Mouse (Mus musculus) embryonic facial prominence, embryonic 10.5 days (tissue): ENCODE measurements around the gene Cd40. TPM values are rescaled to one million over a fixed set of nuclear protein-coding genes. Genes with fewer than 3 reads are reported as not detected.

ENCODE experiments used
- polyA plus RNA-seq: library from polyadenylated mRNA; unstranded; fragments of >200 nt; fragmentation: Nextera tagmentation; extraction: Ambion mirVana; gene quantifications from 2 replicates; pipeline ENCODE4 v1.2.1, GENCODE M21; 2016

The Cd40 gene
- polyA plus RNA-seq, 1 experiment from 2014 or later: 6.2 TPM

Other genes with a start within 250 kb of the Cd40 start
- 24.2 and 27.1 TPM in 2 replicates for gene Zswim1, start 232.9 kb upstream of the Cd40 start, polyA plus RNA-seq
- not detected in 2 replicates for gene Spata25, start 227.1 kb upstream of the Cd40 start, polyA plus RNA-seq
- 95.8 and 100 TPM in 2 replicates for gene Ctsa, start 222.8 kb upstream of the Cd40 start, polyA plus RNA-seq
- 4.8 and 5.4 TPM in 2 replicates for gene Neurl2, start 222.2 kb upstream of the Cd40 start, polyA plus RNA-seq
- 36.7 and 40.7 TPM in 2 replicates for gene Pltp, start 197.9 kb upstream of the Cd40 start, polyA plus RNA-seq
- 77.2 and 81.2 TPM in 2 replicates for gene Pcif1, start 176.3 kb upstream of the Cd40 start, polyA plus RNA-seq
- 17.4 and 18.2 TPM in 2 replicates for gene Zfp335, start 143.9 kb upstream of the Cd40 start, polyA plus RNA-seq
- 0.28 and 0.77 TPM in 2 replicates for gene Mmp9, start 114.8 kb upstream of the Cd40 start, polyA plus RNA-seq
- gene Slc12a5, start 94.8 kb upstream of the Cd40 start, polyA plus RNA-seq: 1.5 and 1.7 TPM in 2 replicates
- 98.9 TPM in 2 replicates for gene Ncoa5, start 20.8 kb upstream of the Cd40 start, polyA plus RNA-seq
- not detected in 2 replicates for gene 1700025C18Rik, start 35.1 kb downstream of the Cd40 start, polyA plus RNA-seq
- gene Cdh22, start 179.2 kb downstream of the Cd40 start, polyA plus RNA-seq: 0.91 and 1.1 TPM in 2 replicates
- gene Slc35c2, start 232.2 kb downstream of the Cd40 start, polyA plus RNA-seq: 59.2 and 64.6 TPM in 2 replicates